Mouse (Mus musculus) CH12.LX (cell line): ENCODE measurements around the gene Tmem198b. TPM values are rescaled to one million over a fixed set of nuclear protein-coding genes. Genes with fewer than 3 reads are reported as not detected.

Experiments used
- DNase-seq: peaks from one replicate; pipeline ENCODE4 v3.0.0-alpha.2; 2013; ENCODE audit errors: extremely low read depth
- H3K27ac ChIP-seq: 2 replicates; pipeline ENCODE4 v1.5.1; 2012; ENCODE audit warnings: low read depth, mild to moderate bottlenecking, control low read depth, moderate library complexity; ENCODE audit not compliant: insufficient read depth
- H3K27me3 ChIP-seq: replicated peaks from 2 replicates; pipeline ENCODE3; 2012; ENCODE audit warnings: inconsistent platforms
- H3K36me3 ChIP-seq, 2 experiments: replicated peaks in 1 of 2; 2 replicates each; pipeline versions ENCODE3 to v1.6.1; 2012; ENCODE audit warnings: inconsistent platforms in 1 of 2, low read length in 1 of 2, mild to moderate bottlenecking in 1 of 2, mixed read lengths in 1 of 2, moderate library complexity in 1 of 2; ENCODE audit not compliant: control insufficient read depth in 1 of 2, insufficient read depth in 1 of 2
- H3K4me1 ChIP-seq, 2 experiments: 2 replicates each; pipeline ENCODE4 v1.6.1; 2012; ENCODE audit warnings: inconsistent platforms in 1 of 2, moderate library complexity in 1 of 2; ENCODE audit not compliant: insufficient read depth in 2 of 2, control insufficient read depth in 1 of 2
- H3K4me2 ChIP-seq: 2 replicates; pipeline ENCODE4 v1.6.1; 2012; ENCODE audit warnings: low read depth, mild to moderate bottlenecking, control low read depth; ENCODE audit not compliant: poor library complexity, insufficient read depth, severe bottlenecking
- H3K4me3 ChIP-seq, 3 experiments: fragments of 150-350 bp in 1 of 3; sonication (generic) in 1 of 3; replicated peaks in 1 of 3; 2 replicates each; pipeline versions ENCODE3 to v1.5.1; 2011 to 2012; ENCODE audit warnings: low read depth in 2 of 3, low read length in 2 of 3, mild to moderate bottlenecking in 2 of 3, moderate library complexity in 2 of 3, control low read depth in 1 of 3, improper control_type of control experiment in 1 of 3, inconsistent platforms in 1 of 3, mixed read lengths in 1 of 3; ENCODE audit not compliant: poor library complexity in 1 of 3
- H3K79me2 ChIP-seq: replicated peaks from 2 replicates; pipeline ENCODE4 v1.6.1; 2012; ENCODE audit warnings: mild to moderate bottlenecking, moderate library complexity; ENCODE audit not compliant: control insufficient read depth, poor library complexity, insufficient read depth, severe bottlenecking; ENCODE audit errors: extremely low read depth
- H3K9ac ChIP-seq: 2 replicates; pipeline ENCODE4 v1.6.1; 2012; ENCODE audit warnings: low read depth, mild to moderate bottlenecking, control low read depth, moderate library complexity; ENCODE audit not compliant: insufficient read depth
- H3K9me3 ChIP-seq: replicated peaks from 2 replicates; pipeline ENCODE3; 2012; ENCODE audit warnings: low read length, inconsistent platforms, mixed read lengths
- CHD1 ChIP-seq: IDR thresholded peaks from 2 replicates; pipeline ENCODE4 v1.6.1; 2012; ENCODE audit warnings: low read depth, low read length, improper control_type of control experiment, inconsistent platforms
- CTCF ChIP-seq, 2 experiments: IDR thresholded peaks in 1 of 2; conservative IDR thresholded peaks in 1 of 2; 2 replicates each; pipeline ENCODE4 v1.5.1; 2011 to 2012; ENCODE audit warnings: low read depth in 2 of 2, low read length in 2 of 2, improper control_type of control experiment in 1 of 2, inconsistent platforms in 1 of 2, mild to moderate bottlenecking in 1 of 2, moderate library complexity in 1 of 2
- E2F4 ChIP-seq: IDR thresholded peaks from 2 replicates; pipeline ENCODE4 v1.6.1; 2011; ENCODE audit warnings: low read depth, low read length, improper control_type of control experiment; ENCODE audit not compliant: insufficient replicate concordance
- ELF1 ChIP-seq: IDR thresholded peaks from 2 replicates; pipeline ENCODE4 v1.6.1; 2014; ENCODE audit warnings: low read depth, mild to moderate bottlenecking, inconsistent platforms, low read length, improper control_type of control experiment
- EP300 ChIP-seq: IDR thresholded peaks from 2 replicates; pipeline ENCODE4 v1.6.1; 2011; ENCODE audit warnings: low read length, improper control_type of control experiment
- ETS1 ChIP-seq: conservative IDR thresholded peaks from 2 replicates; pipeline ENCODE4 v1.6.1; 2012; ENCODE audit warnings: low read depth, mild to moderate bottlenecking, inconsistent platforms, low read length, improper control_type of control experiment, moderate library complexity
- HCFC1 ChIP-seq: IDR thresholded peaks from 2 replicates; pipeline ENCODE4 v1.6.1; 2012; ENCODE audit warnings: low read depth, mild to moderate bottlenecking, inconsistent platforms, low read length, improper control_type of control experiment
- IRF4 ChIP-seq: IDR thresholded peaks from 2 replicates; pipeline ENCODE4 v1.6.1; 2014; ENCODE audit warnings: low read depth, mild to moderate bottlenecking, inconsistent platforms, low read length, improper control_type of control experiment
- KAT2A ChIP-seq: IDR thresholded peaks from 2 replicates; pipeline ENCODE4 v1.6.1; 2012; ENCODE audit warnings: low read length, improper control_type of control experiment, inconsistent platforms; ENCODE audit not compliant: insufficient replicate concordance
- MAFK ChIP-seq: IDR thresholded peaks from 2 replicates; pipeline ENCODE4 v1.6.1; 2011; ENCODE audit warnings: low read length, improper control_type of control experiment; ENCODE audit not compliant: insufficient replicate concordance
- MYC ChIP-seq: IDR thresholded peaks from 2 replicates; pipeline ENCODE4 v1.6.1; 2011; ENCODE audit warnings: low read depth, mild to moderate bottlenecking, improper control_type of control experiment, low read length
- NELFE ChIP-seq: IDR thresholded peaks from 2 replicates; pipeline ENCODE4 v1.6.1; 2011; ENCODE audit warnings: low read depth, low read length, improper control_type of control experiment
- POLR2AphosphoS2 ChIP-seq: IDR thresholded peaks from 2 replicates; pipeline ENCODE4 v1.6.1; 2011; ENCODE audit warnings: low read depth, low read length, improper control_type of control experiment
- SMC3 ChIP-seq: IDR thresholded peaks from 2 replicates; pipeline ENCODE4 v1.6.1; 2011; ENCODE audit warnings: low read depth, low read length, improper control_type of control experiment
- UBTF ChIP-seq: IDR thresholded peaks from 2 replicates; pipeline ENCODE4 v1.6.1; 2012; ENCODE audit warnings: low read depth, mild to moderate bottlenecking, inconsistent platforms, low read length, improper control_type of control experiment, moderate library complexity
- USF1 ChIP-seq: IDR thresholded peaks from 2 replicates; pipeline ENCODE4 v1.6.1; 2014; ENCODE audit warnings: low read depth, mild to moderate bottlenecking, inconsistent platforms, low read length, improper control_type of control experiment
- ZC3H11A ChIP-seq: IDR thresholded peaks from 2 replicates; pipeline ENCODE4 v1.6.1; 2012; ENCODE audit warnings: low read depth, mild to moderate bottlenecking, inconsistent platforms, low read length, improper control_type of control experiment
- ZKSCAN1 ChIP-seq: IDR thresholded peaks from 2 replicates; pipeline ENCODE4 v1.6.1; 2012; ENCODE audit warnings: low read depth, inconsistent platforms, low read length, improper control_type of control experiment, borderline replicate concordance
- ZMIZ1 ChIP-seq: IDR thresholded peaks from 2 replicates; pipeline ENCODE4 v1.6.1; 2012; ENCODE audit warnings: low read depth, mild to moderate bottlenecking, inconsistent platforms, low read length, improper control_type of control experiment
- dilution Hi-C: fragments of 300-500 bp; cut with MboI; formaldehyde crosslinking; loops from 2 replicates; pipeline ENCODE4 v1.14.3; 2020; ENCODE audit warnings: low sequenced_read_pairs; ENCODE audit not compliant: extremely low pct_unique_long_range_greater_than_20kb, extremely low pct_ligation_motif_present
- in situ Hi-C: fragments of 300-500 bp; cut with MboI; formaldehyde crosslinking; loops from 3 replicates; pipeline ENCODE4 v1.14.3; 2019; ENCODE audit warnings: low sequenced_read_pairs, low pct_ligation_motif_present, low pct_unique_long_range_greater_than_20kb, mixed read lengths
- polyA plus RNA-seq: library from polyadenylated mRNA; unstranded; fragments of >175 nt; gene quantifications from 2 replicates; pipeline ENCODE4 v1.2.1, GENCODE M21; 2012; ENCODE audit warnings: low read depth; ENCODE audit not compliant: insufficient read length
- total RNA-seq, 2 experiments: library from RNA; depleted of rRNA; stranded (reverse); fragments of 300-350 nt in 1 of 2; fragments of >200 nt in 1 of 2; gene quantifications; 2 replicates each; pipeline ENCODE4 v1.2.3; 2012 to 2014

Tmem198b gene
- total and polyA plus RNA-seq, 3 experiments = 2.0 to 4.7 (median 2.6) TPM

DNA sequence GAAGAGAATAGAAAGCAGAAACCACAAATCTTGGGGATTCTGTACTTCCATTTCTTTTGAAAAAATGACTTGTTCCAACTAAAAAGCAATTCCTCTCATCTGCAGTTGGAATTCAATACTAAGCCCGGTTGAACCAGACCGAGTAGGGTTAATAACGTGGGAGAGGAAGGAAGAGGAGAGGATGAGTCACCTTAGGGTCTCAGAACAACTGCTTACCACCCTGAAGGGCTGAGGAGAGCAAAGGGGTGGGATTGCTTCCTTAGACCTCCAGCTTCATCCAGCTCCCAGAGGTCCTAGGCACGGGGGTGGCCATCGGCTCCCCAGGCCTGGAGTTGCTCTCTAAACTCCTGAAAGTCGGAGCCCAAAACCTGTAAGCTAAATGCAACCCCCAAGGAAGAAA, 809 bp downstream of the Tmem198b start:
- H3K27ac ChIP-seq = no peak overlapping the region
- H3K9me3 ChIP-seq = no peaks in the 10 kb centered on the region
- no peaks in the 10 kb centered on the region for H3K27me3 ChIP-seq
- peaks cover 25% of the 10 kb centered on the region for H3K79me2 ChIP-seq
- no peak for DNase-seq
- peaks cover 2 to 29% of the 10 kb centered on the region in 2 experiments for H3K36me3 ChIP-seq
- H3K9ac ChIP-seq = no peak overlapping the region
- no peak overlapping the region for H3K4me2 ChIP-seq
- peaks cover 8 to 18% of the 10 kb centered on the region in 2 experiments for H3K4me1 ChIP-seq
- in situ Hi-C loops = no loop called here
- dilution Hi-C loops = no loop called here
- no peak for TF ChIP-seq POLR2AphosphoS2
- H3K4me3 ChIP-seq = no peak overlapping the region

- Histone ChIP-seq H3K9ac (no peak overlapping the region), H3K27me3 (no peaks in the 10 kb centered on the region), H3K4me1 (peaks cover 7 to 15% of the 10 kb centered on the region in 2 experiments), H3K4me2 (no peak overlapping the region), H3K36me3 (peaks cover 0 to 28% of the 10 kb centered on the region in 2 experiments), H3K79me2 (peaks cover 22% of the 10 kb centered on the region), H3K27ac (no peak overlapping the region), H3K9me3 (no peaks in the 10 kb centered on the region), H3K4me3 (no peak overlapping the region)
- no peak for DNase-seq
- in situ Hi-C loops = no loop called here
- no peak for TF ChIP-seq ZMIZ1
- TF ChIP-seq MAFK = no peak
- TF ChIP-seq NELFE = no peak
- no peak for TF ChIP-seq ZKSCAN1
- no peak for TF ChIP-seq IRF4
- no peak for TF ChIP-seq SMC3
- TF ChIP-seq ZC3H11A = no peak
- dilution Hi-C loops = no loop called here
These were observed 1.2 kb downstream of the Tmem198b start for GRCm38 (mm10) chr10:128802956-128803355.

- H3K4me3 ChIP-seq = no peak overlapping the region
- dilution Hi-C loops = no loop called here
These were observed 2.1 kb downstream of the Tmem198b start for GRCm38 (mm10) chr10:128801981-128802495.

More at GRCm38 (mm10) chr10:128801981-128802495, 2.1 kb downstream of the Tmem198b start:
- no peak overlapping the region for H3K27ac ChIP-seq
- H3K79me2 ChIP-seq = peaks cover 13% of the 10 kb centered on the region
- H3K4me2 ChIP-seq = no peak overlapping the region
- no peak overlapping the region for H3K9ac ChIP-seq
- H3K36me3 ChIP-seq = peaks cover 0 to 28% of the 10 kb centered on the region in 2 experiments
- in situ Hi-C loops = no loop called here
- no peaks in the 10 kb centered on the region for H3K27me3 ChIP-seq
- DNase-seq = no peak
- TF ChIP-seq E2F4 (no peak), USF1 (no peak), MYC (no peak), ELF1 (no peak), KAT2A (no peak), ETS1 (no peak), EP300 (no peak), CHD1 (no peak), HCFC1 (no peak), CTCF (conservative IDR thresholded peaks at IDR 0.05 in 1 of 2, IDR thresholded peaks at IDR 0.05 in 1 of 2; ENCODE audit: low read depth in 2 of 2, low read length in 2 of 2) (no peak), IRF4 (no peak), UBTF (no peak), ZKSCAN1 (no peak)
- TF ChIP-seq, all 38 proteins: peak for 0
- Histone ChIP-seq H3K9me3 (no peaks in the 10 kb centered on the region), H3K4me1 (peaks cover 5 to 9% of the 10 kb centered on the region in 2 experiments)
